Mouse (Mus musculus) spleen, postnatal 10 days (tissue): ENCODE measurements around the gene Krtap3-2.
"Not testable (repeated sequence)": the region's sequence is repeated elsewhere in the genome, so short reads cannot be mapped to it uniquely, and the experiment has no call there.

Source experiments
- DNase-seq, 2 experiments: peaks; one replicate each; pipeline ENCODE4 v3.0.0; 2021 to 2022; ENCODE audit warnings: low spot score in 2 of 2

Gene Krtap3-2

DNA sequence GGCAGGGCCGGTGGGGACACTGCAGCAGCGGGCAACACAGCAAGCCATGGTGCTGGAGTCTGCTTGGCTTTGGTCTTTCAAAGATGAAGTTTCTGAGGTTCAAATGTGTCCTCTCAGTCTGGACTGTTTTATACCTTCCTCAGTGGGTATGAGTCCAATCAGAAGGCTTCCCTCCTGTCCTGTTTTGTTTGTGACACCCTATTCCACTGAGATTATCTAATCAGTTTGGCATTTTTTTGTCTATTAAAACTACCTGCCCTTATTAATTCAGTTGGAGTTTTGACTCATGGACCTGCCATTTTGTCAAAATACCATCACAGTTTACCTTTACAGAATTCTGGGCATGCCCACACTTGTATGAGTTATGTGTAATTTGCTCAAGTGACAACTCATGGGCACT lies at the start of gene Krtap3-2:
Gene Krtap3-2 (minus strand): TSS at position 101 of the 400 bp plus-strand sequence.
- no peak for DNase-seq

GRCm38 (mm10) chr11:99603208-99603607 lies 46.6 kb upstream of the Krtap3-2 start, which contains the start of gene Gm11938:
TSS of gene Gm11938 (minus strand) at chr11:99603308.
- DNase-seq = not testable (repeated sequence)

DNA sequence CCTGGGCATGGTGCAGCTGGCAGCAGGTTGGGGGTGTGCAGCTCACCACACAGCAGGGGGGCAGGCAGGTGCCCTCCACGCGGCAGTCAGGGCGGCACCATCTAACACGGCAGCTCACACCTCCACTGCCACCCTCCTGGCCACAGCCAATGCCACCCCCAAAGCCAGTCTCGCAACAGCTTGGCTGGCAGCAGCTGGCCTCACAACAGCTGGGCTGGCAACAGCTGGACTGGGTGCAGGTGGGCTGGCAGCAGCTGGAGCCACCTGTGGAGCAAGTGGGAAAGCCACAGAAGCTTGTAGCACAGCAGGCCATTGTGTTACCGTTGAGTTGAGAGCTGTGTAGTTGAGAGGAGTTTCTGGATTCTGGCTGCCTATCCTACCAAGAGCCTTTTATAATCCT lies 41.1 kb upstream of the Krtap3-2 start, which contains the start of gene Krtap9-3:
Gene Krtap9-3 (minus strand): TSS at position 364 of the 400 bp plus-strand sequence.
- not testable (repeated sequence) for DNase-seq

DNA sequence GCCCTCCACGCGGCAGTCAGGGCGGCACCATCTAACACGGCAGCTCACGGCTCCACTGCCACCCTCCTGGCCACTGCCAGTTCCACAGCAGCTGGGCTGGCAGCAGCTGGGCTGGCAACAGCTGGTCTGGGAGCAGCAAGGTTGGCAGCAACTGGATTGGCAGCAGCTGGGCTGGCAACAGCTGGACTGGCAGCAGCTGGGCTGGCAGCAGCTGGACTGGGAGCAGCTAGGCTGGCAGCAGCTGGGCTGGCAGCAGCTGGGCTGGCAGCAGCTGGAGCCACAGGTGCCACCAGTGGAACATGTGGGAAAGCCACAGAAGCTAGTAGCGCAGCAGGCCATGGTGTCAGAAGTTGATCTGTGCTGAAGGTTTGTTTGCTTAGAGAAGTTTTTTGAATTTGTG lies 34.3 kb upstream of the Krtap3-2 start, which contains the start of gene Krtap1-3:
Gene Krtap1-3 (minus strand): TSS at position 359 of the 400 bp plus-strand sequence.
- no peak for DNase-seq

DNA sequence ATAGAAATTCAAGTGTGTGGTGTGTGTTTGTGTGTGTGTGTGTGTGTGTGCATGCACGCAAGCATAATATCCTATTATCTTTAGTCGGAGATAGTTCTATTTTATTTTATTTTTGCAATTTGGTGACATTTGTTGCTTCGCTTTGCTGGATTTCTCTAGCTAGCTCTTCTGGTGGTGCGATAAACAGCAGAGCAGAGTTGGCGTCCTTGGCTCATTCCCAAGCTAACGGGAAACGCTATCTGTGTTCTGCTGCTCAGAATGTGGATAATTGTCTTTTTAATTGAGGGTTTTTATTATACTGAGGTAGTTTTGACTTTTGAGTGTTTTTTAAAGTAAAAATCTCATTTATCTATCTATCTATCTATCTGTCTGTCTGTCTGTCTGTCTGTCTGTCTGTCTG lies 28.4 kb upstream of the Krtap3-2 start:
- no peak for DNase-seq

- no peak for DNase-seq
These were observed 26.6 kb upstream of the Krtap3-2 start, which contains the start of gene Krtap1-4 for GRCm38 (mm10) chr11:99583245-99583704. TSS of gene Krtap1-4 (minus strand) at chr11:99583654.

DNA sequence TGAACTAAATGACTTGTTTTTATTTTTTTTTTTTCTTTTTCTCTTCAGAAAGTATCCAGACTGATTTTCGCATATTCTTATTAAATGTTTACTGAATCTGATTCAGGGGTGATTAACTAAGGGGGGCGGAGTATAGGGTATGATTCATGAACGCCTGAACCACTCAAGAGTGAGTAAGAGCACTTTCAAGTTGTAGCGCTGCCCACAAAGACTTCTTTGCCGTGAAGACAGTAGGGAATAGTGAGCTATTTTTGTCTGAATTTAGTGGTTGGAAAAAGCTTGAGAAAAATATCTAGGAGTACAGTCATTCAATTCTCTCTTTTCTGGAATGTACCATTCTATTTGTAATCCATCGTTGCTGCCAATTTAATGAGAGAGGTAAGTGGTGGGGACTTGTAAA lies 24.9 kb upstream of the Krtap3-2 start:
- DNase-seq = no peak

DNA sequence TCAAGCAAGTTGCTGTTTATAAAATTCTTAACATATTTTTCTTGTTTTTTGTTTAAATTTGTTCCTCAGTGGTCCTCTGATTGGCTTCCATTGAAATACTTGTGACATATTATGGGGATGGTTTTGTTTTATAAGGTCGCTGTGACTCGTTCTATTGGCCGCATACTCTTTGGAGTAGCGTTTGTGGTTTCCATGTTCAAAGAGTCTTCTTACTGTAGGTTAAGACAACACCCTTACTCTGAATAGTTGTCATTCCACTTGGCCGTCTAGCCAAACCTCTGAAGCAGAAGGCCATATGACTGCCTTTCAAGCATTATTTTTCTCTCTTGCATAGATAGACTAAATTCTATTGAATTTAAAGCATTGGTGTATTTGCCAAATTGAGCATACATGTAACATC lies 24.4 kb upstream of the Krtap3-2 start:
- DNase-seq = no peak

GRCm38 (mm10) chr11:99580636-99581035 lies 24.0 kb upstream of the Krtap3-2 start, which contains the start of gene Krtap1-5:
TSS of gene Krtap1-5 (minus strand) at chr11:99581016.
- DNase-seq = no peak

DNA sequence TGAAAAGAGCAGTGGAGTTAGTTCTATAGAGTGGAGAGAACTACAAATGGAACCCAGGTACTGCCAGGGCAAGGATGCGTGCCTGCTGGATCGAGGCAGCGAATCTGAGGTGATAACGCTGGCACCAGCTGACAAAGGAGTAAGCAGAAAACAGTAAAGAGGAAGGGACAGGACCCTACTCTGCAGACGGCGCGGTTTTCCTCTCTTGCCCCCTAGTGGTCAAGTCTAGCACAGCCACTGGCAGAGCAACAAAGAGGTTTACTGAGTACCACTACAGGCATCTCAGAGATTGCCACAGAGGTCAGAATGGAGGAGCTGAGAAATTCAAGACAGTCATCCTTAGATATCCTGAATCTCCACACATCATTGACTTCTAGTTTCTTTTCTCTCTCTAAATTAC lies 17.5 kb upstream of the Krtap3-2 start:
- DNase-seq = peak; percentile 16 to 61

DNA sequence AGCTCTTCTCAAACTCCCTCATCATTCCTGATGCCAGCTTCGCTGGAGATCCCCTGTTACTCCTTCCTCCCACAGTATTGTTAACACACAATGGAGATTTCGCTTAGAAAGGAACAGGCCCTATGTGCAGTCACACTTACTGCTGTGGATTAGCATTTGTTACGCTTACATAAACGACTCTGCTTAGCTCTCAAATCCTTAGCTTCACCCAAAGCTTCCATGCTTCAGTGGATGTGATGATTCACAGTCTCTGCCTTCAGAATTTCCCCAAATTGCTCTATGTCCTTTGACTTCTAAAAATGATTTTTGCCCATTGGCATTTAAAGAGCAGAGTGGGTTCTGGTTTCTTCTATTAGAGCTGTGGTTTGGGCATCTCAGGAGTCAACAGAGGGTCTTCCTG lies 16.5 kb upstream of the Krtap3-2 start:
- DNase-seq = no peak

- no peak for DNase-seq
These were observed 9.9 kb upstream of the Krtap3-2 start, which contains the start of gene Krtap3-1 for GRCm38 (mm10) chr11:99566530-99566929. TSS of gene Krtap3-1 (minus strand) at chr11:99566630.

GRCm38 (mm10) chr11:99562580-99562979 lies 5.9 kb upstream of the Krtap3-2 start:
- no peak for DNase-seq

DNA sequence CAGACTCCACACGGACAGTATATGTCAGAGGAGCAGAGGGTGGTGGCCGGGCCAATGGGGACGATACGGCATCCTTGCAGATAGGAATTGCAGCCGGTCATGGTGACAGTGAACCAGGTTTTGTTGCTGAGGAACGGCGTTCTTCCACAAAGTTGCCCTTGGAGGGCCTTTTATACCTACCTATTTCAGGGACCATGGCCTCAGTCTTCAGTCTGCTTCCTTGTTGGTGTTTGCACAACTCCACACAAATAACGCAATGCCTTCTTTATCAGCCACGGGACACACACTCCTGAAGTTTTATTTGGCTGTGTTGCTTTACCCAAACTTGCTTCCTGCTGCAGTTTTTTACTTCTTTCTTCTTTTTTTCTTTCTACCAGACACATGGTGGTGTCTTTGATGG lies 2.7 kb upstream of the Krtap3-2 start, which contains the start of gene Gm11939:
Gene Gm11939 (minus strand): TSS at position 101 of the 400 bp plus-strand sequence.
- DNase-seq = no peak

GRCm38 (mm10) chr11:99557976-99558745 lies 1.5 kb upstream of the Krtap3-2 start:
- no peak for DNase-seq

DNA sequence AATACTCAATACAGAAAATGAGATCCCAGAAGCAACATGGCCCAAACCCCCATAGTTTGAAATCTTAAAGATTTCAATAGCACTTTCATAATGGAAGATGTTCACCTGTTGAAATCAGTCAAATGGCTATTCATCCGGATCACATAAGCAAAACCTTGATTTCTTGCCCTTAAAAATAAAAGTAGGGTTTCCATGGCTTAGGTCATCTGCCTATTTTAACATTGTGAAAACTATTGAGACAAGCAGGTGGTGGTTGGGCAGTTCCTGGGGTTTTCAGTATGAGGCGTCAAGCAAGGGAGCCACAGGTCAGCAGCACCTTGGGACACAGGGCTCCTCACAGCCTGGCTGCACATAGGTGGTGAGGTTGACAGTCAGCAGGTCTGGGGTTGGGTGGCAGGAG lies 458 bp downstream of the Krtap3-2 start:
- no peak for DNase-seq

DNA sequence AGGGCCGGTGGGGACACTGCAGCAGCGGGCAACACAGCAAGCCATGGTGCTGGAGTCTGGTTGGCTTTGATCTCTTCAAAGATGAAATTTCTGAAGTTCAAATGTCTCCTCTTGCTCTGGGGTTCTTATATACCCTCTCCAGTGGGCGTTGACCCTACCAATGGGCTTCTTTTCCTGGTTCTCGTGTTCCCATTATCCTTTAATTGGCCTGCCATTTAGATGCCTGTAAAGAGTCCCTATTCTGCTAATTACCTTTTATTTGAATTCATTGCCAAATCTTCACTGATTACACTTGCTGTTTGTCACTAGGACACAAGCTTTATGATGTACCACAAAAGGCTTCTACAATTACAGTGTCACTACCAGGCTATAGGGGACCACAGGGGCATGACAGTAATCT lies 5.9 kb downstream of the Krtap3-2 start, which contains the start of gene Krtap3-3:
Gene Krtap3-3 (minus strand): TSS at position 101 of the 400 bp plus-strand sequence.
- no peak for DNase-seq

- DNase-seq = no peak
These were observed 8.8 kb downstream of the Krtap3-2 start for GRCm38 (mm10) chr11:99547892-99548291.

DNA sequence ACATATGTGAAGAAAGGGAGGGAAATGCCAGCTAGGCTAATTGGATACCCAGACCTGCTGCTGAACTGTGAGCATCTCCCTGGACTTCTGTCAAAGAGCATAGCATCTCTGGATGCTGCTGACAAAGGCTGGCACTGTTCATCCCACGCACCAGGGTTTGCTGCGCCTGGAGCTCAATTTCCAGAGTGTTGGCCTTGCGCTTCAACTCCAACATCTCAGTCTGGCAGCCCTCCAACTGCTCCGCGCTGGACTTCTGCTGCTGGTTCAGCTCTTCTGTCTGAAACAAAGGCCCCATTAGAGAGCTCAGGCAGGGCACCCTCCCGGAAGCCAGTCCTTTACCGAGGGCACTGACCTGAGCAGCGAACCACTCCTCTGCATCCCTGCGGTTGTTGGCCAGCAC lies 16.9 kb downstream of the Krtap3-2 start:
- DNase-seq = peak in 1 of 2 experiments; percentile 16

- DNase-seq = no peak
These were observed 35.3 kb downstream of the Krtap3-2 start, which contains the start of gene Krt39 for GRCm38 (mm10) chr11:99521288-99521860. TSS of gene Krt39 (minus strand) at chr11:99521338.

DNA sequence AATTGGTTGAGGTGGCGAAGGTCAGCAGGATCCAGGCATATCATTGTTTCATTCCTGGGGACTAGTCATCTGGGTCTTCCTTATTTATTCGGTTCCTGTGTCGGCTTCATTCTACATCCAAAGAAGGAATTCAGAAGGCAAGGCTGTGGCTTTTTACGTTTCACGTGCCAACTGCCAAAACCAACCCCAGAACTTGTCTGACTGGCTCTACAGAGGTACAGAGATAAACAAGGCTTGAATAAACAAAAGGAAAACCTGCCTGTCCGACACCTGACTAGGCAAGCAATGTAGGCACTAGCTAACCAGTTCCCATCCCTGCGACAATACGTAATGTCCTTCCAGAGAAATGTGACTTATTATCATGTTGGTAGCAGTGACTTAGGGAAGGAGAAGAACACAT lies 42.6 kb downstream of the Krtap3-2 start:
- DNase-seq = no peak
